Mouse (Mus musculus): ENCODE data around the gene Kcnk12.

Kcnk12 gene

DNA sequence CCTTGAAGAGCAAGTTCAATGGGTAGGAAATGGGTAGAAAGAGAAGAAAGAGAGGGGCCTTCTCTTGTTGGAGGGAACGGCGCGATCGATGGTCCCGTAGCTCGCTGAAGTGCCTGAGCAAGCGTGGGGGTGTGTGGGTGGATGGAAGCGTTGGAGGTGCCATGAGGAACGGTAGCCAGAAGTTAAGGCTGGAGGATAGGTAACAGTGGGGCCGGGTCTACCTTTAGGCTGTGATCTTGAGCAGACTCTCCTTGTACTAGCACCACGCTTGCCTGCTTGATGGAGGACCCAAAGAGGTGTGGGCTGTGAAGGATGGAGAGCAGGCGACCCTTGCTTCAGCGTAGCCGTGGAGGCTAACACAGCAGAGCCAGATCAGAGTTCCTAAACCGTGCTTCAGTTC lies 12.1 kb downstream of the Kcnk12 start:
- peak in 1 of 2 experiments; percentile 4 for DNase-seq (ENCODE audit: low spot score in 2 of 2)

DNA sequence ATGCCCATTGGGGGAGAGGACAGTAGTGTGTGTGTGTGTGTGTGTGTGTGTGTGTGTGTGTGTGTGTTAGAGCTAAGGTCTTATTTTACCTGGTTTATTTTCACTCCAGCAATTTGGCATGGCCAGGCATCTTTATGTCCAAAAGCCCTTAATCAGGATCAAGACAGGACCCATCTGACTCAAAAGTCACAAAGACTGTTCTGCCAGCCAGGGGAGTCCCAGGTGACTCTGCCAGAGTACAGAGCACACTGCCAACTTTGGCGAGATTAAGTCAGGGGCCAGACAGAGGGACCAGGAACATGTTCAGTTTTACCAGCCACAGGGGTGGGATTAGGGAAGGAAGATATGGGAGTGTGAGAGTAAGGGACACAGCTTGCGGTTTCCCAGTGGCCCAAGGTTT lies 12.9 kb downstream of the Kcnk12 start:
- DNase-seq (ENCODE audit: low spot score in 2 of 2): peak in 1 of 2 experiments; percentile 2

DNA sequence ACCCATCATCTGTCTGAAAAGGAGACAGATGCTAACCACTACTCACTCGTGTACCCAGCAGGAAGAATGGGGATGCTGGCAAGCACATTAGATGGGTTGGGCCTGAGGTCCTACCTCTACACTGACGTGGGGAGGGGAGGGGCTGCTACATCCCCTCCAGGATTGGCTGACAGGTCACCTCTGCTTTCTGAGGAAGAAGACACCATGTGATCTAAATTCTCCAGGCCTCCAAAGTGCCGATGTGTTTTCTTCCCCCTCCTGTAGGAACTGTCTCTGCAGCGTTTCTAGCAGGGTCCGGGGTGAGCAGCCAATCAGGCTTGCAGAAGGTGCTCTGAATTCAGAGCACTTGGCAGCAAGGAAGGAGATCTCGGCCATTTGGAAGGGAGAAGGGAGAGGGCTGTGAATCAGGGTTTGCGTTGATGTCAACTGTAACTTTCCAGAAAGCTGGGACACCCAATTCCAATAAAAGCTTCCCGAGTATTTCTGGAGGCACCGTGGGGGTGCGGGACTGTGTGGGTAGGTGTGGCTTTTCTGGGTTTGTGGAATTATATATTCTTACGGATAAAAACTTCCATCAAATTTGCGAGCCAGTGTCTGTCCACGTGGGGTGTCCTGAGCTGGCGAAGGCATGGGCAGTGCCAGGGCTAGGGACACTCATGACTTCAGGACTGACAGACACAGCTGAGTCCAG lies 13.5 kb downstream of the Kcnk12 start:
- DNase-seq (ENCODE audit: low spot score in 2 of 2): peak; percentile 27 to 51

DNA sequence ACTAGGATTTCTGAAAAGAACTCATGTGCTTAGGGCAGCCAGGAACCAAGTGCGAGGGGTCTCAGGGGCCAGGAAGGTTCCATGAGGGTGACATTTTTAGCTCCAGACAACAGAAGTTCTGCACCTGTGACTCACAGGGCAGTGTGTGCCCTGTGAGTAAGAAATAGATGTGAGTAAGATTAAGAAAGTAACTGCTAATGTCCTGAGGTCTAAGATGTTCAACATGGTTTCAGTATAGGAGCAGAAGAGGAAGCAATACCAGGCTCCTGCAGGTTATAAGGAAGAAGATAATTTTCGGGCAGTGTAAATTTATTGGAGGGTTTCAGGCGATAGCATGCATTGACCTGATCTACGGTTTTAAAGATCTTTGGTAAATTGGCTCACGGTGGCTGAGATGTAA lies 16.6 kb downstream of the Kcnk12 start:
- no peak for DNase-seq (ENCODE audit: low spot score in 2 of 2)

DNA sequence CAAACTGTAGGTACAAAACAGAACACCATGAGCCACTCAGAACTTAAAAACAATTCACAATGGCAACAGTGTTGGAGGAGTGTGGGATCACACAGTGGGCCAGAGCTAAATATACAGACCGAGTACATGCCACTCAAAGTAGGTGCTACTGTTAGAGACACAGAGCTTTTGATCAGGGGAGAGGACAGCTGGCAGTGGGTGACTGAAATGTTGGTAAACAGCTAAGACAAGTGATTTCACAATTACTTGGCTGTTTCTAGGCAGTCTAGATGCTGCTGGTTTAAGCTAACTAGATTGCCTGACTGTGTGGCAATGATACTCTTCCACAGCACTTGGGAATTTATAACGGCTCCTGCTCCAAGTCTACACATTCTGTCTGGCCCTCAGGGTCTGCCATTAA lies 17.6 kb downstream of the Kcnk12 start:
- no peak for DNase-seq (ENCODE audit: low spot score in 2 of 2)

DNA sequence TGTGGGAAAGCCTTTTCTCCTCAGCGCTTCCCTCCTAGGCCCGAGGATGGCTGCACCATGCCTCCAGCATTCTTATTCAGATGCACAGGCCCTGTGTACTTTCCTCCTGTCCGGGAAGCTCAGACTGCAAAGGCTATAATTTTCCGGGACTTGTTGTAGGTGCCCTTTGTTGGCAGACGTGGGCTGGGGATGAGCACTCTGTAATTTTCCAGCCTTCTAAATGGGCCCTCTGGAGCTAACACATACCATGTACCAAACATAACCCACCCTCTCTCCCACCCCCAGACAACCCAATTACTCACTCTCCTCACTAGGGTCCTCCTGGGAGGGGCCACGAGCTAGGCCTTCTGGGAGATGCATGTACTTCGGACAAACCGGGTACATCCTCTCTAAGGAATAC lies 22.8 kb downstream of the Kcnk12 start:
- DNase-seq (ENCODE audit: low spot score in 2 of 2): no peak

DNA sequence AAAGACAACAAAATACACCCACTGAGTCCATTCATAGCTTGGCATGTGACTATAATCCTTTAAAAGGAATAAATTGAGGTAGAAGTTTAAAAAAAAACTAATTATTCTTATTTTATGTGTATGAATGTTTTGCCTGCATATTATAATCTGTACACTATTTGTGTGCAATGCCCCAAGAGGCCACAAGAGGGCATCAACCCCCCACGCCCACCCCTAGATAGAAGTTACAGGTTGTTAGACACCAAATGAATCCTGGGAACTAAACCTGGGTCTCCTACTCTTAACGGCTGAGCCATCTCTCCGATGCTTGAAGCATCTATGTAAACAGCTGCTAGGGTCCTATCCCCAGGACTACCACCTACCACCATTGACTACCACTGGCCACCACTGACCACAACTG lies 24.6 kb downstream of the Kcnk12 start:
- no peak for DNase-seq (ENCODE audit: low spot score in 2 of 2)

DNA sequence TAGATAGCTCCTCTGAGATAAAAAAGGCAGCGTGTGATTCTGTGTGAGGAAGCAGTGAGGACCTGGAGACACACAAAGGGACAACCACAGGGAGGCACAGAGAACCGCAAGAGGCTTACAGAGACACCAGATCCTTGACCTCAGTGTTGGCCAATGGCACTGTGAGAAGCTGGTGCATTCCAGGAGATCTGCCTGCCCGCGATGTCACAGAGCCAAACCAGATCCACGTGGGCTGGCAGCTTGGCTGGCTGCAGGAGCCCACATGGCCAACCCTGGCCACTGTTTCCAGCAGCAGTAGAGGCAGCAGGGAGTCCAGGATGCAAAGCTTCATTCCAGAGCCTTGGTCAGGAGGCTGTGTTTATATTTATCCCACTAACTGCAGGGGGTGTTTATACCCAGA lies 27.0 kb downstream of the Kcnk12 start:
- no peak for DNase-seq (ENCODE audit: low spot score in 2 of 2)

DNA sequence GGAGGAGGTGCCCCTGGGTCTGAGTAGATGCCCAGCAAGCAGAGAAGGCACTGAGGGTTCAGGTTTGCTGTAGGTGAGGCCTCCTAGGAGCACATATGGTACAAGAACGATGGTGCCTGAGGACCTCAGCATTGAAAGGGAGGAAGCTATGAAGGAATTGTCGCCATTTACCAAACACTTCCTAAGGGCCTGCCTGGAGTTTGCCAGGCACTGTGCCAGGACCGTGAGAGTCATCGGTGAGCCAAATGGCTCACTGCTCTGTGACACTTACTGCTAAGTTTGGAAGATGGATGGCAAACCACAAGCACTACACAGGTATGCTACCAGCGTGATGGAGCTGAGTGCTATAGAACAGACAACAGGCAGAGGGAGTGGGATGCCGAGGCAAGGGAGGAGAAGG lies 30.9 kb downstream of the Kcnk12 start:
- DNase-seq (ENCODE audit: low spot score in 2 of 2): no peak

DNA sequence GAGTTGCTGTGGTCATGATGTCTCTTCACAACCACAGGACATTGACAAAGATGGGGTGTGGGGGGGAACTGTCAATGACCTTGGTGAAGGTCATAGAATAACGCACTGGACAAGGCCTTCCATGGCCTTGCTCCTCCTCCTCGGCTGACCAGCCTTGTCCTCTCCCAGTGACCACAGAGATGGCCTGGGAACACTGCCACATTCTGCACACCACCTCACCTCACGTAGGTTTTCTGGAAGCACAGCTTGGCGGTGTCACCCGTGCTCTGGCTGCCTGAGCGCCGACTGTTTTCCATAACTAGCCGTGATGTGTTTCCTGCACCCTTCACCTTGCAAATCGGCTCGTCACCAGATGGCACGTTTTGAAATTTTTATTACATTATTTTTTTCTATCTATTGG lies 32.8 kb downstream of the Kcnk12 start:
- DNase-seq (ENCODE audit: low spot score in 2 of 2): no peak

DNA sequence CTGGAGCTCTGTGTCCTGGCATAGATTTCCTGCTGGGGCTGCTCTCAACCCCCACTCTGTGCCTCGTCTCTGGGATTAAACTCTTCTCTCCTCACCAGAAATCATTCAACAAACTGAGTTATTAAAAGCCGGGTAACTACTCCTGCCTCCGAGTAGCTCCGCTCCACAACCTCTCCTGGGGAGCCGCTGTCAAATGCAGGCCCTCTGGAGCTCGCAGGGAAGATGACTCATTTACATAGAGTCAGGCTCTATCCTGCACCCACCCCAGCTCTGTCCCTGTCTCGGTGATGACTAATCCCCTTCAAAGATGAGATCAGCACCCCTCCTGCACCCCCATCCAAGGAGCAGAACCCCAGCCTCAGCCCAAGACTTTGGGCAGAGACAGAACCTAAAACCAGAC lies 34.6 kb downstream of the Kcnk12 start:
- no peak for DNase-seq (ENCODE audit: low spot score in 2 of 2)

DNA sequence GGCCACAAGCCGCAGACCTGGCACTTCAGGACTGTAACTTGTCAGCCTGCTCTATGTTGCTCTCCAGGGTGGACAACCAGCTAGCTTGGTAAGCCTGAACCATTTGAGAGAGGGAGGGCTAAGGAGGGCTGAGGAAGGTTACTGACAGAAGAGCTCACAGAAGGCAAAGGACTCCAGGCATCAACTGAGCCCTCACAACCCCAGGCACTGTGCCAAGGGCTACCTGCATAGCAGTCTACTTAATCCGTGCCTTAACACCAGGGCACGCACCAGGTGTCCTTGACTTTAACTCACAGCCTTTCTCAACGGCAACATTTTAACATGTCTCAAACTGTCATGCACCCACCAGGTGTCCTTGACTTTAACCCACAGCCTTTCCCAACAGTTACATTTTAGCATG lies 37.5 kb downstream of the Kcnk12 start:
- DNase-seq (ENCODE audit: low spot score in 2 of 2): no peak

DNA sequence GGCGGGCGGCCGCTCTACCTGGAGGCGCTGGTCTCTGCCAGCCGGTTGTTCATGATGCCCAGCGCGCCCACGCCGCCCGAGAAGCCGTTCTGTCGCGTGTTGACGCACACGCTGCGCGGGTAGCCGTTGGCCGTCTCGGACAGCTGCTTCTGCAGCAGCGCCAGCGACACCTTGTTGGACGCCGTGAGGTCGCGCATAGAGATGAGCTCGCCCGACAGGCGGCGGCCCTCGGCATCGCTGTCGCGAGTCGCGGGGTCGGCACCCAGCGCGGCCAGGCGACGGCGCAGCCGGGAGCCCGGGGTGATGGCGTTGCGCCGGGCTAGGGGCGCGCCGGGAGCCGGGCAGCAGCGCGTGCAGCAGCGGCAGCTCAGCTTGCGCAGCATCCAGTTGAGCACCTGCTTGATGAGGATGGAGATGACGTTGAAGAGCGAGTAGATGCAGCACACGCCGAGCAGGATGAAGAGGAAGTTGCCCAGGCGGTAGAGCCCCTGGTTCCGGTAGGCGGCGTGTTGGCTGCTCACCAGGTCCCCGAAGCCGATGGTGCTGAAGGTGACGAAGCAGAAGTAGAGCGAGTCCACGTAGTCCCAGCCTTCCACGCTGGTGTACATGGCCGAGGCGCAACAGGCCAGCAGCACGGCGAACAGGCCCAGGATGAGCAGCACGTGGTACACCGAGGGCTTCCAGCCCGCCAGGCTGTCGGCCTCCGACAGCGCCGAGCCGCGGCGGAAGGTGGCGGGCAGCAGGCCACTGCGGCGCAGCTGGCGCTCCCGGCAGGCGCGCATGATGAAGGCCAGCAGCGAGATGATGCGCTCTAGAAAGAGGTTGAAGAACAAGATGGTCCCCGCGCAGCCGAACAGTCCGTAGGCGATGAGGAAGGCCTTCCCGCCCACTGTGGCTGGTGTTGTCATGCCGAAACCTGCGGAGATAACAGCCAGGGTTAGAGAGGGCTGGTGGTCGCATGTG lies 51.6 kb downstream of the Kcnk12 start:
- peak; percentile 46 for DNase-seq (ENCODE audit: low spot score in 2 of 2)

DNA sequence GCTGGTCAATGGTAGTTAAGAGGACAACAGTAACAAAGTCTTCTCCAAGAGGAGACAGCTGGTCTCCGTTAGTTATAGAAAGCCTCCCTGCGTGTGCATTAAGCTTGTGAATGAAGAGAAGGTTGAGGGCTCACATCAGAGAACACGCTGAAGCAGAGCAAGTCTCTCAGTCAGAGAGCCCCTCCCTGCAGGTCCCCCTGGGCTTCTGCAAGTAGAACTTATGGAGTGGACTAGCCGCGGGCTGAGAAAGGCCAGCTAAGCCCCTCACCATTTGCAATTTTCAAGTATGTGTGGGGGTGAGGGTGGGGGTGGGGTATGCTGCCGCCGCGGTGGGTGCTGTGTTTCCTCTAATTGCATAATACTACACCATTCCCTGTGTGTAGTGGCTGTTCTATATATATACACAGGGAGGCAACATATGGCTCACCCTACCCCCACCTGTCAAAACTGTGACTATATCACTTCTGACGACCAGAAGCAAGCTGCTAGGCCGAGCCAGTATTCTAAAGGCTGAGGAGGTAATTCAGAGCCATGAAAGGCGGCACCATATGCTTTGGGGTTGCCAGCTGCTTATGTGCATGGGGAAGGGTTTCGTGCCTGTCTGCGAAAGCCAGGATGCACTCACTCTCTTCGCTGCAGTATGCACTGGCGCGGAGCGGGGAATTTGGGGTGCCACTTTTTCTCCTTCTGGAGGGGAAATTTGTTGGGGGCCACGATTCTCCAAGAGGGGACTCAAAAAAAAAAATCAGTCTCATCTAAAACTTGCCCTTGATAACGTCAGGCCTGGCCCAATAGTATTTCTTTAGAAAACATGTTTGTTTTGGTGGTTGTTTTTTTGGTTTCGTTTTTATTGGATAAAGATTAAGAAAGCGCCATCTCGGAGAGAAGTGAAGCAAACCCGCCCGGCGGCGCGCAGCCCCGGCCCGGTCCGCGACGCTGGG lies 52.5 kb downstream of the Kcnk12 start:
- DNase-seq (ENCODE audit: low spot score in 2 of 2): peak; percentile 71 to 81

DNA sequence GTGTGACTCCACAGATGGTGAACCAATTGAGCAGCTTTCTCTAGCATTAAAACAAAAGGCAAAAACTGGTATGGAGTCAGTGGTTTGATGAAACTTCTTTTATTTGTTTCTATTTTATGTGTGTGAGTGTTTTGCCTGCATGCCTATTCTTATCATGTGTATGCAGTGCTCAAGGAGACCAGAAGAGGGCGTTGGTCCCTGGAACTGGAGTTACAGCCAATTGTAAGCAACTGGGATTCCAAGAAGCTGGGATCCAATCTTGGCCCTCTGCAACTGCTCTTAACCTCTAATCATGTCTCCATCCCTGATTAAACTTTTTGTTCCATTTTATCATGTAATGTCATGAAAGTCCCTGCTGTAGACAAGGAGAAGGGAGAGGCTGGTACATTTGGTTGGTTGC lies 58.0 kb downstream of the Kcnk12 start:
- no peak for DNase-seq (ENCODE audit: low spot score in 2 of 2)

DNA sequence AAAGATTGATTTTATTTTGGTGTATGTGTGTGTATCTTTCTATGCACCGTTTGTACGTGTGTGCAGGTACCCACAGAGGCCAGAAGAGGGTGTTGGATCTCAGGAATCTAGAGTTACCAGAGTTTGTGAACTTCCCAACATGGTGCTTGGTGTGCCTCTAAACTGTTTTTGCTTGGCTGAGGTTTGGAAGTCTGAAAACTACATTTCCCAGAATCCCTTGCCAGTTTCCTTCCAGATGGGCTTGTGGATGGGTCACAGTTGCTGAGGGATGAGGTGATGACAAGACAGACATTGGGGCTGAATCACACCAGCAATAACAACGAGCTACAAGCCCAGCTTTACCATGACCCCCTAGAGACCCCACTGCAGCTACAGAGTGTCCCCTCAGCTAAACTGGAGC lies 60.6 kb downstream of the Kcnk12 start:
- no peak for DNase-seq (ENCODE audit: low spot score in 2 of 2)

DNA sequence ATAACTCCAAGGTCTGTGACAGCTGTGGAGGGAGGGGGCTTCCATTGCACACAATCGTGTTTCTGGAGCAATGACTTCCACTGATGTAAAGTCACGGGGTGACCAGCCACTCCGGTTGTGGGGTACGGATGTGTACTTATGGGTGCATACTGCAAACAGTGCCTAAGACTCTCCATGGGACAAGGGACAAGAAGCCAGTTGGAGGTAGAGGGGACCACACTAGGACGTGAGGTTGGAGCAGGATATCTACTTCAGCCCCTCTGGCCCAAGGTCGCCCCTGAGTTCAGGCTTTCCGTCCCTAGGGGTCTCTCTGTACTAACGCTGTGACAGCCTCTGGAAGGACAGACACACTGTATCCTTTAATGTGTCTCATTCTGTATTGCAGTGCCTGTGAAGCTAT lies 63.3 kb downstream of the Kcnk12 start:
- DNase-seq (ENCODE audit: low spot score in 2 of 2): no peak

DNA sequence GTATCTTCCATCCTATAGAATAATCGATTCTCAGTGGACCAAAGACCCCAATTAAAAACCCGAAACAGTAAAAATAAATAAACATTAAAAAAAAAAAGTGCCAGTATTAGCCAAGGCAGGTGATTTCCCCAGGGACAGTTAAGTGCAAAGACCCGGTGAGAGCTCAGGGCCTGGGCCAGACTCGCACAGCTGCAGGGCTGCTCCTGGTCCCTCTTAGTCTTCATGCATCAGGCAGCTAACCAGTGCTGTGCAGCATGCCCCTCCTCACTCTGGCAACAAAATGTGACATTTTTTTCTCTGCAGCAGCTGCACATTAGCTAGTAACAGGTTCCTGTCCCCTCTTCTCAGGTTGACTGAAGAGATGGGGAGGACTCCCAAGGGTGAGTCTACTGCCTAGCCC lies 65.8 kb downstream of the Kcnk12 start:
- no peak for DNase-seq (ENCODE audit: low spot score in 2 of 2)

DNA sequence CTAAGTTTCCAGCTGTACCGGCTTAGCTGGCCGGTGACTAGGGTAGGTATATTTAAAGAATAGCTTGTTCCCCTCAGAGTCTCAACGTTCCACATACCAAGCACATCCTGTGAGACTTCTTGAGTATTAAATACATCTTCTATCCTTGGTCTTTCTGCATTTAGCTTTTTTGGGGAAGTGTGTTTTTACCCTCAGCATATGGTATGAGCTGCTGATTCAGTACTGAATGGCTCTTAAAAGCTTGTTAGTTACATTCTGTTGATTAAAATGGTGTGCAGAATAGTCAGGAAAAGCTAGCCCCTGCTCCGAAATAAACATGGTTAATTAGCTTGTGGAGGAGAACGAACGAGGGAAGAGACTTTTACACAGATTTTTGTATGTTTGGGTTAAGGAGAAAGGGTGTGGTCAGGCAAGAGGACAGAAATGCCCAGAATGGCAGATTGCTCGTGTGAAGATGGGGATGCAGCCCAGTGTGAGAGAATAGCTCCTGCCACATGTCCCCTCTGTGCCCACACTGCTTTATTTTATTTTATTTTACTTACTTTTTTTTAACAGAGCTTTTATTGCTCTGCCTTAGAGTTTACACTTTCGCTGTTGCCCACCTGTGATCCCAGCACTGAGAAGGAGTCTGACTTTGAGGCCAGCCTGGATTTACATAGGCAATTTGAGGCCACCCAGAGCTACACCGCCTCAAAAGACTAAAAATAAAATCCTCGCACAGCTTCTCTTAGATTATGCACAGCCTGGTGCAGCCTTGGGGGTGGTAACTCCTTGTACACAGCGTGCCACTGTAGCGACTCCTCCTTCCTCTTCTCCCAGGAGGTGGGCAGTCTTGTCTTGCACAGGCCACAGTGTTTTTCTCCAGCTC lies 71.1 kb downstream of the Kcnk12 start:
- DNase-seq (ENCODE audit: low spot score in 2 of 2): no peak

DNA sequence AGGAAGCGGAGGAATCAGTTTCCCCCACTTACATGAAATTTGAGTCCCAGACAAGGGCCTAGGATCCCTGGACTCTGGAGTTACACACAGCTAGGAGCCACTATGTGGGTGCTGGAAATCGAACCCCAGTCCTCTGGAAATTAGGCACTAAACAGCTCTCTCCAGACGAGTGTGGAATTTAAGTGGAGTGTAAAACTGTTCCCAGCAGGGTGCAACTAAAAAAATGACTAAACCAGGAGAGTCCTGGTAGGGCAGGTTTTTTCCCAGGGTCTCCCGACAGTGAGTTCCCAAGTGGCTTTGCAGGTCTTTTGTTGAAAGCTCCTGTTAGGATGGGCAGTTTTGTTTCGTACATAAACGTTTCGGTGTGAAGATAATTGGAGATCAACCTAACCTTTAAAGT lies 73.1 kb downstream of the Kcnk12 start:
- no peak for DNase-seq (ENCODE audit: low spot score in 2 of 2)

DNA sequence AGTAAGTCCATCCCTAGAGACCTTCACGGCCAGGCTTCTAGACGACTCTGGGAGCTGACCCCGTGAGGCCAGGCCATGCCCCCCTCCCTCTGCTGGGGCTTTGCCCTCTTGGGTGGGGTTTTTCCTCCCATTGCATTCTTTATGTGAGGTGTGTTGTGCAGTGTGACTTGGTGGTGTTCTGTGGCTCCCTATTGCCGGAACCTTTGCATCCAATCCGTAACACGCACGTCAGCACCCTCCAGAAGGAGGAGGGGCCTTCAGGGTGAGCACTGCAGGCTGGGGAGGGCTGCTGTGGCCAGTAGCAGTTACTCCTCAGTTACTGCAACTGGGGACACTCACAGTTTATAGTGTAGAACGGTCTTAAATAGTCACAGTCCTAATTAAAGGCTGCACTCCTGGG lies 97.7 kb downstream of the Kcnk12 start:
- no peak for DNase-seq (ENCODE audit: low spot score in 2 of 2)
